Mouse (Mus musculus) liver, embryonic 15.5 days (tissue): ENCODE measurements around the gene Ecm1. TPM values are rescaled to one million over a fixed set of nuclear protein-coding genes. Genes with fewer than 3 reads are reported as not detected.
"Not testable (repeated sequence)": the region's sequence is repeated elsewhere in the genome, so short reads cannot be mapped to it uniquely, and the experiment has no call there.

Source experiments
- ATAC-seq: fragments of 200-750 bp; cut with Nextera tagmentation; 2 replicates; pipeline ENCODE4 v1.8.0; 2017; ENCODE audit warnings: moderate number of reproducible peaks, mild to moderate bottlenecking, moderate library complexity; ENCODE audit not compliant: insufficient read depth
- H3K27ac ChIP-seq: fragments of 300-500 bp; sonication (generic); replicated peaks from 2 replicates; pipeline ENCODE4 v1.5.1; 2015; ENCODE audit warnings: mild to moderate bottlenecking, inconsistent platforms
- H3K27me3 ChIP-seq: fragments of 300-500 bp; sonication (generic); 2 replicates; pipeline ENCODE4 v1.6.1; 2015; ENCODE audit warnings: mild to moderate bottlenecking, inconsistent platforms
- H3K36me3 ChIP-seq: fragments of 300-500 bp; sonication (generic); replicated peaks from 2 replicates; pipeline ENCODE4 v1.6.1; 2015; ENCODE audit warnings: moderate library complexity, mild to moderate bottlenecking, inconsistent platforms
- H3K4me1 ChIP-seq: fragments of 300-500 bp; sonication (generic); replicated peaks from 2 replicates; pipeline ENCODE4 v1.6.1; 2015; ENCODE audit warnings: inconsistent platforms
- H3K4me2 ChIP-seq: fragments of 300-500 bp; sonication (generic); 2 replicates; pipeline ENCODE4 v1.6.1; 2015; ENCODE audit warnings: moderate library complexity, mild to moderate bottlenecking, inconsistent platforms
- H3K4me3 ChIP-seq: fragments of 300-500 bp; sonication (generic); replicated peaks from 2 replicates; pipeline ENCODE4 v1.5.1; 2015; ENCODE audit warnings: mild to moderate bottlenecking, inconsistent platforms
- H3K9ac ChIP-seq: fragments of 300-500 bp; sonication (generic); 2 replicates; pipeline ENCODE4 v1.6.1; 2015; ENCODE audit warnings: moderate library complexity, mild to moderate bottlenecking, inconsistent platforms
- H3K9me3 ChIP-seq: fragments of 300-500 bp; sonication (generic); replicated peaks from 2 replicates; pipeline ENCODE4 v1.6.1; 2016; ENCODE audit warnings: inconsistent platforms
- WGBS: fragments of 180-500 bp; shearing (Covaris S2); methylation state at CpG from one replicate; pipeline ENCODE4 v1.1.7; 2015; ENCODE audit warnings: mixed read lengths; ENCODE audit not compliant: insufficient replicate concordance; 5-methylcytosine and 5-hydroxymethylcytosine counted together
- polyA plus RNA-seq: library from polyadenylated mRNA; unstranded; fragments of >200 nt; fragmentation: Nextera tagmentation; extraction: Ambion mirVana; gene quantifications from 2 replicates; pipeline ENCODE4 v1.2.1, GENCODE M21; 2015

Gene Ecm1
- polyA plus RNA-seq, 1 experiment from 2014 or later = 17.4 TPM

GRCm38 (mm10) chr3:95701877-95702540 lies 37.4 kb downstream of the Ecm1 start:
- Histone ChIP-seq H3K36me3 (no peaks in the 10 kb centered on the region), H3K4me1 (peaks cover 10% of the 10 kb centered on the region), H3K27me3 (no peaks in the 10 kb centered on the region), H3K9me3 (no peaks in the 10 kb centered on the region), H3K27ac (no peak overlapping the region), H3K4me2 (peak overlapping the region; percentile 58), H3K9ac (no peak overlapping the region), H3K4me3 (0 out of 2 replicates have a peak overlapping the region, but pooled peaks have one; percentile 16)
- WGBS = 20% methylated on average over 24 of the region's 24 CpGs
- 0 out of 2 replicates have a peak, but pooled peaks have one; percentile 38 for ATAC-seq

- 56% methylated on average over 2 of the region's 2 CpGs for WGBS
- peaks cover 10% of the 10 kb centered on the region for H3K4me1 ChIP-seq
Observed at GRCm38 (mm10) chr3:95701085-95701484, 38.3 kb downstream of the Ecm1 start.

GRCm38 (mm10) chr3:95700233-95700681 lies 39.1 kb downstream of the Ecm1 start:
- Histone ChIP-seq H3K27me3 (no peaks in the 10 kb centered on the region), H3K4me1 (peaks cover 10% of the 10 kb centered on the region), H3K4me2 (no peak overlapping the region), H3K36me3 (no peaks in the 10 kb centered on the region), H3K9me3 (no peaks in the 10 kb centered on the region), H3K9ac (no peak overlapping the region), H3K4me3 (no peak overlapping the region), H3K27ac (no peak overlapping the region)
- WGBS = 60% methylated on average over 6 of the region's 6 CpGs
- peak; percentile 59; the same call in 1 of the 2 replicates for ATAC-seq

More at GRCm38 (mm10) chr3:95701085-95701484, 38.3 kb downstream of the Ecm1 start:
- Histone ChIP-seq H3K9ac (no peak overlapping the region), H3K4me2 (no peak overlapping the region), H3K27me3 (no peaks in the 10 kb centered on the region), H3K9me3 (no peaks in the 10 kb centered on the region), H3K27ac (no peak overlapping the region), H3K4me3 (no peak overlapping the region), H3K36me3 (no peaks in the 10 kb centered on the region)
- no peak for ATAC-seq

GRCm38 (mm10) chr3:95698286-95698685 lies 41.1 kb downstream of the Ecm1 start:
- Histone ChIP-seq H3K4me3 (no peak overlapping the region), H3K27ac (no peak overlapping the region), H3K36me3 (no peaks in the 10 kb centered on the region), H3K9ac (no peak overlapping the region), H3K27me3 (no peaks in the 10 kb centered on the region), H3K4me1 (peaks cover 22% of the 10 kb centered on the region), H3K4me2 (no peak overlapping the region), H3K9me3 (no peaks in the 10 kb centered on the region)
- ATAC-seq = no peak
- WGBS = 76% methylated on average over 4 of the region's 4 CpGs

GRCm38 (mm10) chr3:95696360-95696759 lies 43.0 kb downstream of the Ecm1 start:
- H3K4me2 ChIP-seq = no peak overlapping the region
- no peak overlapping the region for H3K4me3 ChIP-seq
- no peak overlapping the region for H3K9ac ChIP-seq
- no peaks in the 10 kb centered on the region for H3K9me3 ChIP-seq
- ATAC-seq = no peak
- no peak overlapping the region for H3K27ac ChIP-seq
- no peaks in the 10 kb centered on the region for H3K27me3 ChIP-seq
- WGBS = 26% methylated on average over 7 of the region's 7 CpGs
- peaks cover 22% of the 10 kb centered on the region for H3K4me1 ChIP-seq
- no peaks in the 10 kb centered on the region for H3K36me3 ChIP-seq

- H3K36me3 ChIP-seq = no peaks in the 10 kb centered on the region
- no peak for ATAC-seq
- H3K9me3 ChIP-seq = no peaks in the 10 kb centered on the region
- H3K4me1 ChIP-seq = peaks cover 22% of the 10 kb centered on the region
- H3K27me3 ChIP-seq = no peaks in the 10 kb centered on the region
- H3K4me3 ChIP-seq = no peak overlapping the region
- H3K27ac ChIP-seq = no peak overlapping the region
- H3K4me2 ChIP-seq = no peak overlapping the region
- no peak overlapping the region for H3K9ac ChIP-seq
- 52% methylated on average over 3 of the region's 3 CpGs for WGBS
Observed at GRCm38 (mm10) chr3:95695796-95696195, 43.6 kb downstream of the Ecm1 start.

- Histone ChIP-seq H3K9ac (no peak overlapping the region), H3K4me2 (no peak overlapping the region), H3K4me1 (peaks cover 24% of the 10 kb centered on the region), H3K27me3 (no peaks in the 10 kb centered on the region), H3K27ac (no peak overlapping the region), H3K4me3 (no peak overlapping the region), H3K36me3 (no peaks in the 10 kb centered on the region), H3K9me3 (no peaks in the 10 kb centered on the region)
- 74% methylated on average over 11 of the region's 11 CpGs for WGBS
- ATAC-seq = no peak
Observed at GRCm38 (mm10) chr3:95694808-95695703, 44.3 kb downstream of the Ecm1 start.

- H3K9ac ChIP-seq = no peak overlapping the region
- ATAC-seq = peak; percentile 43
- peaks cover 6% of the 10 kb centered on the region; the same call in 1 of the 2 replicates for H3K27me3 ChIP-seq
- H3K4me1 ChIP-seq = peaks cover 29% of the 10 kb centered on the region
- no peak overlapping the region for H3K4me2 ChIP-seq
- H3K27ac ChIP-seq = no peak overlapping the region
- WGBS = 36% methylated on average over 11 of the region's 11 CpGs
- H3K9me3 ChIP-seq = no peaks in the 10 kb centered on the region
- no peak overlapping the region for H3K4me3 ChIP-seq
- no peaks in the 10 kb centered on the region for H3K36me3 ChIP-seq
Observed at GRCm38 (mm10) chr3:95693821-95694807, 45.3 kb downstream of the Ecm1 start.

GRCm38 (mm10) chr3:95692677-95693076 lies 46.7 kb downstream of the Ecm1 start:
- H3K36me3 ChIP-seq = no peaks in the 10 kb centered on the region
- no peak overlapping the region for H3K4me3 ChIP-seq
- no peak overlapping the region for H3K4me2 ChIP-seq
- H3K4me1 ChIP-seq = peaks cover 37% of the 10 kb centered on the region
- peaks cover 20% of the 10 kb centered on the region for H3K27me3 ChIP-seq
- no peak overlapping the region for H3K27ac ChIP-seq
- no peak overlapping the region for H3K9ac ChIP-seq
- 42% methylated on average over 6 of the region's 6 CpGs for WGBS
- ATAC-seq = peak; percentile 32
- no peaks in the 10 kb centered on the region for H3K9me3 ChIP-seq

- H3K9me3 ChIP-seq, ATAC-seq, H3K36me3 ChIP-seq, H3K4me3 ChIP-seq, H3K4me2 ChIP-seq, H3K27ac ChIP-seq, H3K9ac ChIP-seq: not testable (repeated sequence)
- peaks cover 40% of the 10 kb centered on the region for H3K27me3 ChIP-seq
- WGBS = 83% methylated on average over 2 of the region's 2 CpGs
- H3K4me1 ChIP-seq = peaks cover 46% of the 10 kb centered on the region
Observed at GRCm38 (mm10) chr3:95690552-95690951, 48.8 kb downstream of the Ecm1 start.
